Mouse (Mus musculus) layer of hippocampus, postnatal 36 days (tissue): ENCODE results near the gene Gsg1. TPM values are rescaled to one million over a fixed set of nuclear protein-coding genes. Genes with fewer than 3 reads are reported as not detected.

Experiments used
- DNase-seq, 2 experiments: peaks; one replicate each; pipeline ENCODE4 v3.0.0; 2022
- total RNA-seq, 2 experiments: library from RNA; stranded (reverse); gene quantifications; 2 replicates each; pipeline ENCODE4 v1.2.3; 2021

Gene Gsg1
- total RNA-seq, 2 experiments from 2014 or later = 0.42 TPM; not detected in 1

DNA sequence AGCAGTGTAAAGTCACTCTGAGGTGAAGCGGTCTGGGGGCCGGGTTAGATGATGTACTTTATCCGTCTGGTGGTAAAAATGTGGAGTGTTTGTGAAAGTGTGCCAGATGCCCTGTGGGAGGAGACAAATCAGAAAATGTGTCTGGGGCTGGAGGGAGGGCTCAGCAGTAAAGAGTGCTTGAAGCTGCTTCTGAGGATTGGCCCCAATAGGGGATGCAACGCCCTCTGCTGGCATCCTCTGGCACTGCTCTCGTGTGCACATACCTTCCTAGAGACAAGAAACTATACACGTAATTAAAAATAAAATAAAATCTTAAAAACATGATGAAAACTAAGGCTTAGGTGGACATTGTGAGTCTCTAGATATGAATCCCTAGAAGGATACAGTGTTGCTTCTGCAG, 6.3 kb upstream of the Gsg1 start:
- DNase-seq = no peak

DNA sequence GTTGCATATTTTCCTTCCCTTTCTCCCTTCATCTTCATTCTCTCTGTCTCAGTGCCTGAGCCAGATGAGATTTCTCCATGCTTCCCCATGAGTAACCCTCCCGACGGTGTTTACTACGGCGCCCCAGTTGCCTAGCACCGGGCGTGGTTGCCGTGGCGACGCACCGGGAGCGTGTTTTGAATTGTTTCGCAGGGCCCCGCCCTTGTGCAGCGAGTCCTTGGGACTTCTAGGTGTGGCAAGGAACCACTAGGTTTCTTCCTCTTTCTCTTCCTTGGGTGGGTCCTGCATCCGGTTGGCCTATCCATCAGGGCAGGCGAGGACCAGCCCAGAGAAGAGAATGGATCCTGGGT, 1.4 kb downstream of the Gsg1 start:
- peak; percentile 77 to 80 for DNase-seq

DNA sequence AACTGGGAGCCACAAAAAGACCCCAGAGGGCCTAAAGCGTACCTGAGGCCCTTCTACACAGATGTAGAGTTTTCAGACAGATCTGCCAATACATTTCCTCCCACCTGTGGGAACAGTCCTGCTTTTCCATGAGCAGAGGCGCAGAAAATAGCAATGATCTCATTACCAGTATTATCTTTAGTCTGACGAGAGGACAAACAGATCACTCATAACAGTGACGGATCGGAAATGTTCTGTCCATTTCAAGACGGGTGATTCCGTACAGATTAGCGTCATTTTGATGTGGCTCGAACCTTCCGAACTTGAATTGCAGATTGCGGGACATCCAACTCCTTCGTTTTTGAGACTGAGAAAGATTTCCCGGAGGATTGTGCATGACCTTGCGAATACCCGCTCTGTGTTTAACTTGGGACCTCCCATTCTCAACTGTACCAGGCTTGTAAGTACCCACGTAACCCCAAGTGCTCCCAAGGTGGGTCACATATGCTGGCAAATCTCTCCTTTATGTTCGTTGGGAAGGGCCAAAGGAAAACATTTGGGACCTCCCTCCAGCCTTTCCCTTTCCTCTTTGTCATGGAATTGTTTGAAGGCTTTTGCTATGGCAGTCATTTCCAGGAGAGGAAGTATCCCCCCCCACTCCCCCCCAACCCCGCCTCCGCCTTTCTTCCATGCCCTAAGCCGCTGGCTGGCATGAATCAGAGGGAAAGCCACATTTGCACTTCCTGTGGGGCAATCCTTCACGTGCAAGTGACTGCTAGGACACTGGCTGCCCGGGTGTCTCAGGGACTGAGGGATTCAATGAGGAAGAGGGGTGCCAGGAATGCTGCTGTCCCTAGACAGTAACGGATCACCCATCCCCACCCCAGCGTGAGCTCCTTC, 2.1 kb downstream of the Gsg1 start:
- no peak for DNase-seq

DNA sequence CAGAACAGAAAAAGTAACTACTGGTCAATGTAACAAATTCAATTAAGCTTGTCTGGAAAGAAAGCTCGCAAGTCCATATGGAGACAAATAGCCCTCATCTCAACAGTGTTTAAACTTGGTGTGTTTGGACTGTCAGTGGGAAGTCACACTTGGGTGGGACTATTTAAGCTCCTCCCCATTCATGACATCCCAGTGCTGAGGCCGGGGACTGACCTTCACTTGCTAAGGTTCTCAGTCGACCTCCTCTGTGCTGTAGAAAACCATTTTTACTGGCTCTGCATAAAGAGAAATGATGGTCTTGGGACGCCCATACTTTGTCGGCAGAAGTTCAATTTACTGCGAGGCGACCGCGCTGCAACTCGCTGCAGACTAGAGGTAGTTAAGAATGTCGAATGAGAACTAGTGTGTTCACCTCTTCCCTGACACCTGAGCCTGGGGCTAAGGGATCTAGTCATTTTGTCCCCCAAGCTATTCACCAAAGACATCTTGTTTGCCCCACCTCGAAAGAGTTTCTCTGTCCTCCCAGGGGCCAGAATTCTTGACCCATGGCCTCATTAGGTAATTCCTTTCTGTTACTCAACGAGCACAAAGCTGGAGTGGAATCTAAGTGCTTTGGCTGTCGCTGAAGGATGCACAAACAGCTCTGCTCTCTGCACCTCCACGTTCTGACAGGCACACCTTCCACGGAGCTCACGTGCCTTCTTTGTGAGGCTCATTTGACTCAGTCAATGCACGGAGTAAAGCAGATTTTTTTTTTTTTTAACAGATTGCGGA, 3.0 kb downstream of the Gsg1 start:
- no peak for DNase-seq

DNA sequence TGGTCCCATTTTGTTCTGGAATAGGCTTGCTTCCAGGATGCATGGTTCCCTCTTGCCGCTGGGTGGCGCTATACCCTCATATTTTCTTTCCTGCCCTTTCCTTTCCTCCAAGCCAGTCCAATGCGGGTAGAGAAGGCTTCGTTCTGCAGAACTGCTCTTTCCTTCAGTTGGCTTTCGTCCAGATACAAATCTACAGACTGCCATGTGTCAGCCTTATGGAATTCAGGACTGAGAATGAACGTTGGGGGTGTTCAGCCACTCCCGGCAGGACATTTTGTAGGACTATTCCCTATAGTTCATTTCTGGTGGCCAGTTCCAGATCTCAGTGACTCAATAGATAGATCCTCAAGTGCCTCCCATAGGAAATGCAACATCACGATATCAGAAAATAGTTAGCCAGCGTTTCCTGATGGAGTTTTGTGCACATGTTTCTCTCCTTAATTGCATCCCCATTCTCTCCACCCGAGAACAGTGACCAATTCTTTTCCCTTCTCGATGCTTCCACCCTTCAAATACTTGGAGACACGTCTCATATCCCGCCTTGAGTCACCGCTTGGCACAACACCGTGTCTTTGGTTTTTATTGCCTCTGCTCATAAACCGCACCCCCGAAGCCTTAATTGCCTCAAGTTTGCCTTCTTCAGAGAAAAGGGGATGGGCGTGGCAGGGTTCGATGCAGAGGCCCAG, 4.2 kb downstream of the Gsg1 start:
- DNase-seq = peak; percentile 56 to 69

DNA sequence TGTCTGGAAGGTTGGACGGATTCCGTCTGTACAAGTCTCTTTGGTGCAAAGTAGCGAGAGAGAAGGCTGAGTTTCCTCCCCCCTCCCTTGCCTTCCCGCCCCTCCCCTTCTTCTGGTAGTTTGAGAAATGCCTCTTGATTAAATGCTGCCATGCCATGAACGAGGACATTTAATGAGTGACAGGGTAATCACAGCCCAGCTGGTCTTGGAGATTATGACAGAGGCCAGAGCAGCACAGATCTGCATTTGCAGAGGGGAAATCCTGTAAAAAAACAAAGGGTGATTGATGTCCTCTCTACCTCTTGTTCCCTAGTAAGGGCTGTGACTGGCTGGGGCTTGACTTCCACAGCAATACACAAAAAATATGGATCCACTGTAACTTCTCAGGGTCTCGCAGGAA, 6.3 kb downstream of the Gsg1 start:
- DNase-seq = no peak

DNA sequence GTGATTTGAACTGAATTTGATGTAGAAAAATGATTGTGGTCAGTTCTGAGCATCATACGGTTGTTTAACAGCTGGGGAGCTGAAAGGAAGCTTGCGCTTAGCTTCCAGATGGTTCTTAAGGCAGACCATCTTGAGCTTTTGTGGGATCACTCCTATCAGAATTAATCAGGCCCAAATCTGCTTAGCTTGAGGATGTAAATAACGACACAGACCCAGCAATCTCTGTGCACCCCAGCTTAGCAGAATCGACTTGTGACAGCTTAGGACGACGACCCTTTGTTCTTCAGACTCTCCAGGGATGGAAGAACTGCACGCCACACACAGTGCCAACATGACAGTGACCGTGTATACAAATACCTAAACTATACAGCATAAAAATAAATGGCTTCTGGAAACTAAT, 8.6 kb downstream of the Gsg1 start:
- DNase-seq = no peak

DNA sequence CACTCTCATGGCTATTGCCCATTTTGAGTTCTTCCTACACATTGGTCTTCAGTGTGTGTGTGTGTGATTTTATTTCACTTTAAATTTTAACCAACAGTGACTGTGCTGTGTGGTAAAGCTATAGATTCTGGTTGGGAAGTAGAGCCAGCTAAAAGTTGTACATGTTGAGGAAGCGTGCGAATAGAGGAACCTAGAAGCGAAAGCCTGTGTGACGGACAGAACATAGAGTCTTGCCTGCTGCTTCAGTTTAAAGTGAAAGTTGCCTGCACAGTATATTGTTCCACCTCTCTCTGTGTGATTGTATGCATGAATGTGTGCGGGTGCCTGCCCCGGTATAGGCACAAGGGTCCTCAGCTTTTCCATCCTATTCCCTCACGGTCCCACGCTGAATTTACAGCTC, 13.8 kb downstream of the Gsg1 start:
- DNase-seq = no peak

DNA sequence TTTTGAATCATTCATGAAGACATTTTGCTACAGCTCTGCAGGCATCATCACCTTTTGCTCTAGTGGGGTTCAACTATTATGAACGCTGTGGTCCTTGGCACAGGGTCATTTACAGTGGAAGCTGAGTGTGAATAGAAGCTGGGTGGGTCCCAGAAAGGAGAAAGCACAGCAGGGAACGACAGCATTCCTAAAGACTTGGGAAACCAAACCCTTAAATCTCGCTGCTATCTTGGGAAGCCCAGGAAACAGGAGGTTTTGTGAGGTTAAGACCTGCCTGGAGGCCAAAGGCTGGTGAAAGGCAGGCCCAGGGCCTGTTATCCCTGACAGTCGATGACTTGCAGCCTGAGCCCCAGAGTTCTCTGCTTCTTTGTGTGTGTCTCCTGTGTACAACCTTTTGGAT, 15.9 kb downstream of the Gsg1 start:
- DNase-seq = no peak

DNA sequence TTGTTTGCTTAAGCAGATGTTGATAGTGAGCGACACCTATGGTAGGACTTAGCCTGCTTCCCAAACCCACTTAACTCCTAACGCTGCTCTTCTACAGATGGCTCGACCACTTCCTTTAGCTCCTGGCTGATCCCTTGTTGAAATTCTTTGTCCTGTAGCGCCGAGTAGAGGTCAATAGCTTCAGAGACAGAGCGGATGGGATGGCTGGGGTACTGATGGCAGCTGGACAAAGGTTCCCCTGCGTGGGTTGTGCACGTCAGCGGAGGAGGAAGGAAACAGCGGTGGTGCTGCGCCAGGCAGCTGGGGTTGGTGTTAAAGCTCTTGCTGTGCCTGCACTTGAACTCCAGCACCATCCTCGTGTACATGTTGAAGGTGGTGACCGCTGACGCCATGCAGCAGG, 16.8 kb downstream of the Gsg1 start:
- no peak for DNase-seq

DNA sequence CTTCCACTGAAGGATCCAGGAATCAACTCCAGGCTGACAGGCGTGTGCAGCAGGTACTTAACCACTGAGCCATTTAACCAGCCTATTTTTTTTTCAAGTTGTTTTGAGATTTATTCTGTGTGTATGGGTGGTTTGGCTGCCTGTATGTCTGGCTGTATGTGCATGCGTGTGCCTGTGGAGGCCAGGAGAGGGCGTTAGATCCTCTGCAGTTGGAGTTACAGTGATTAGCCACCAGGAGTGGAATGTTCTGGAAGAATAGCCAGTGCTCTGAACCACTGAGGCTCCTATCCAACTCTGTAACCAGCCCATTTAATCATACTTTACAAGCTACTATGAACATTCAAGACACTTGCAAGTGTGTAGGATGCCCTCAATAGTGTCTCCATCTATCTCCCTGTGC, 17.6 kb downstream of the Gsg1 start:
- no peak for DNase-seq

DNA sequence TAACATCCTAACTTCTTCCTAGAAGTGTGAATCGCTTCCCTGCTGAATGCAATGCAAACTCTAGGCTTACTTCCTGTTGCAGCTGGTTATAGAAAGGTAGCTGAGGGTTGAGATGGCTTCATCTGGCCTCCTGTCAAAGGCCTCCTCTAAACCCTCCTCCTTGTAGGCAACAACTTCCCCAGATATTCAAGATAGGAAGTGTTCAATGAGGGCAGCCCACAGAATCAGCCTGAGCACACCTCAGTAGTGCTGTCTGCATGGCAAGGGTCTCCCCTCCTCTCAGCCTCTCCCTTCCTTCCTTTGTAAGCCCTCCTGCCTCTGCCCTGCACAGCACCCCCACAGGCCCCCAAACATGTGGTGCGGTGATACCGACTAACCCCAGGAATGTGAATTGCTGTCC, 18.4 kb downstream of the Gsg1 start:
- no peak for DNase-seq

DNA sequence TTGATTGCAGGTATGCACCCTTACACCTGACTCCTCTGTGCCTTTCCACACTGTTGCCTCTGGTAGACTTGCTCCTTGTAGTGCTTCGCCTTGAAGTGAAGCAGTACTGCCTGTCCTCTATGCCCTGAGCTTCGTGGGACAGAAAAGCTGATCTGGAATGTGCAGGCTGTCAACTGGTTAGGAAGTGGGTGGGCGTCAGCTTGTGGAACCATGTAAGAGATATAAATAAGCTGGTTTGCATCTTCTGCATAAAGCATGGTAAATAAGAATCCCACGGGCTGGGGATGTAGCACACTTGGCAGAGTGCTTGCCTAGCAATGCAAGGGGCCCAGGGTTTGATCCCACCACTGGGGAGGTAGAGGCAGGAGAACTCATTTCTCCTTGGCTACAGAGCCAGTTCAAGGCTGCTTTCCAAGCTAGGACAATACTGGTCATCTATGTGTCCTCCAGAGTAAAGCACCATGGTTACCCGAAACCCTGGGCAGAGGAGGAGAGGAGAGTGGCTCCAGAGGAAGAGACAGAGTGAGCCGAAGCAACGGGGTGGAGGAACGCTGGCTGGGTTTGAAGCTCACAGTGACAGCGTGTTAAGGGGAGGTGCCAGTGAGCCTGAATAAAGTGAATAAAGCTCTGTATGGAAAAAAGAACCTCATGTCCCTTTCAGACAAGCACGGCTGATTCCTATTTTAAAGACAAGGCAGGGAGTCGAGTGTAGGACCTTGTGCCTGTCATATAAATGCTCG, 21.5 kb downstream of the Gsg1 start:
- DNase-seq = no peak

DNA sequence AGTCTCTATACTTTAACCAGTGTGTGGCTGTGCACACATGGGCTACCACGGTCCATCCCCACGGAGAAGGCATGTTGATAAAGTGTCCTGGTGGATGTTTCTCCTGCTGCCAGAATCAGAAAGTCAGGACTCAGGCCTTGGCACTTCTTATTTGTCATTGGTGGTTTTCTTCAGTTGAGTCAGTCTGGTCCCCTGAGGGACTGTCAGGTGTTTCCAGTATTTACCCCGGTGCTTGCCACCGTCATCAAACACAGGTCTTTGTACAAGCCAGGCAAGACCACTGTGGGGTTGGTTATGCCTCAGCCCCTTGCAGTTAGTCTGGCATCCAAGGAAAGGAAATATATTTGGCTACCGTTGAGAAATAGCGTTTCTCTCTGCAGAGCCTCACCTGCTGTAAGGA, 23.6 kb downstream of the Gsg1 start:
- DNase-seq = no peak

DNA sequence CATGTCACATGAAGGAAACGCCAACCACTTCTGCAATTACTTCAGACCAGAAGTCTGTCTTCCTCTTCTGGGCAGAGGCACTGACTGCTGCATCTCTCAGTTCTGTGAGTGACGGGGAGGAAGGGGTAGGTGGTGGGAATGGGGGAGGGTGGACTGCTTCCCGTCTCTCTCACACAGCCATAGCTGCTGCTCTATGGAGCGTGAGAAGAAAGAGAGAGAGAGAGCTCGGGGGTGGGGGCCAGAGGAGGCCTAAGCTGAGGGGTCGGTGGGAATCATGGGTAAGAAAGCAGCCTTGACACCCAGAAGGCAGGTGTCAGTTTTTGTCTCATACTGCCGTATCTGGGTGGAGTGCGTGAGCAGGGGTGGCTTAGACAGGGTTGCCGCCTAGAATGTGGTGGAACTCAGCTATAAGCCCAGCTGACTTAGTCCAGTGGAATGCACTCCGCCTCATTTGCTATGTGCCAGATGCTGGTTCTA, 25.6 kb downstream of the Gsg1 start:
- DNase-seq = no peak

DNA sequence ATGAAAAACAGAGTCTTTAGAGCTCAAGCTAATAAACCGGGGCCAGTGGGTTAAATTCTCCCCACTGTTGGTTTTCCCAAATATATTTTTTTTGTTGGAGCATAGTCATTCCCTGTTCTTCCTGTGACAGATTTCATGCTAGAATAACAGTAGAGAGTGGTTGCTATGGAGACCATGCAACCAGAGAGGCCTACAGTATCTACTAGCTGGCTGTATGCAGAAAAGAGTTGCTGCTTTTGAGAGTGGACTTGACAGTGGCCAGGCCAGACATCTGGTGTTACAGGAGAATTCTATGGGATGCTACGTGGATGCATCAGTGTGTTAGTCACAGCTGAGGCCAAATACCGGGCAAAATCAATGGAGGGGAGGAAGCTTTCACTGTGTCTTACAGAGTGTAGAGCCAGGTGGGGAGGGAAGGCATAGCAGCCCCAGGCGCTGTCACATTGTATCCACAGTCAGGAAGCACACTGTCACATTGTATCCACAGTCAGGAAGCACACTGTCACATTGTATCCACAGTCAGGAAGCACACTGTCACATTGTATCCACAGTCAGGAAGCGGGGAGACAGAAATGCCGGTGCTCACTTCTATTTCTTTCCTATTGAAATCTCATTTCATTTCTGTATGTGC, 30.2 kb downstream of the Gsg1 start:
- no peak for DNase-seq

DNA sequence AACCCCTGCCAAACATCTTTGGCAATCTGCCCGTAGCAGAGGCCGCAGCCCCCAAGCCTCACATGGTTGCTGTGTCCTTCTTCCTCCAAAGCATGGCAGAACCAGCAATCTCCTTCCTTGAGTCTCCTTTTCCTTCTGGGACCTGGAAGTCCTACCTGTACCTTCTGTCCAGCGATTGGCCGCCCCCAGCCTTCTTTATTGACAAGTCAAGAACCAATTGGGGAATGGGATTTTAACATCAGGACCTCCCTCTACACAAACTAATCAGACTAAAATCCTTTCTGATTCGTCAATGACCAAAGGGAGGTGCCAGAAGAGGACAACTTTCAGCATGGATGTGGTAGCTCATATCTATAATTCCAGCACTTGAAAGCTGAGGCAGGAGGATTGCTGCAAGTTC, 34.2 kb downstream of the Gsg1 start:
- no peak for DNase-seq

DNA sequence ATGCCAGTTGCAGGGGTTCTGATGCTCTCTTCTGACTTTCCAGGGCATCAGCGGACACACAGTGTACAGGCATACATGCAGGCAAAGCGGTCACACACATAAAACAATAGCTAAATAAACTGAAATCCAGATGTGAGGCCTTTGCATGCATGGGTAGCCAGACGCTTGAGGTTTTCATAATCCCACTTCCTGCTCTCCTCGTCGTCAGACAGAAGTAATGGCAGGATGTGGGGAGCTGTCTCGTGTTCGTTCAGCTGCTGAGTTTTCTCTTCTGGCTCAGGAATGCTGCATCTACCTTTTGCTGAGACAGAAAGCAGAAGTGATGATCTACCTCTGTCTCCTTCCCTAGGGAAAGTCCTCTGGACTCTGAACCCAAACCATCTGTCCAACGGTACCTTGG, 35.8 kb downstream of the Gsg1 start:
- DNase-seq = no peak

DNA sequence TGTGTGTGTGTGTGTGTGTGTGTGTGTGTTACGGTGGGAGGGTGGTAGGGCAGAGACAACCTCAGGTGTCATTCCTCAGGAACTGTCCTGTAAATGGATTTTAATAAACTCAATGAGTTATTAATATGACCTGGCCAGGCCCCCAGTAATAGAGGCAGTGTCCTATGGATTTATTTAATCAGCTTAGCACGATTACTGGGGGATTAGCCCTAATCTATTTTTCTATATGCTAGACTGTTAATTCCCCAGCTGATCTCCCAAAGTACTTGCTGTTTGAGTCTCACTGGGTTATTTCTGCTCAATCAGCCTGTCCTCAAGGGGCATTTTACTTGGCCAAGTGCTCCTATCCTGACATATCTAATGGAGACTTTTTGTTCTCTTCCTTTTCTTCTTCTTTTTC, 41.5 kb downstream of the Gsg1 start:
- DNase-seq = no peak

DNA sequence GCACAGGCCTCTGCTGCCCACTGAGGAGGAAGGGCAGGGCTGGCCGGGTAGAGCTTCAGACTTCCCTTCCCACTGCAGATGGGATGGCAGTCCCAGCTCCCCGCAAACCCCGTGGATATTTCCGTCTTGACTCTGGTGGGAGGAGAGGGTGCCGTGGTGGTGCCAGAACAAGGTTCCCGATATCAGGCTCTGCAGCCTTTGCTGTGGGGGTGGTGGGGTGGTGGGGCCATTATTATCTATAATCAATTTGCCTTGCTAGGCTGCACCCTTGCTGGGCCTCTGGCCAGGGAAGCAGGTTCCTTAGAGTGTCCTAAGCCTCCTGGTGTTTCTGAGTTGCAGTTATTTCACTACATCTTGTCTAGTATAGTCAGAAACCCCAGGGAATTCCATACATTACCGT, 43.0 kb downstream of the Gsg1 start:
- no peak for DNase-seq

DNA sequence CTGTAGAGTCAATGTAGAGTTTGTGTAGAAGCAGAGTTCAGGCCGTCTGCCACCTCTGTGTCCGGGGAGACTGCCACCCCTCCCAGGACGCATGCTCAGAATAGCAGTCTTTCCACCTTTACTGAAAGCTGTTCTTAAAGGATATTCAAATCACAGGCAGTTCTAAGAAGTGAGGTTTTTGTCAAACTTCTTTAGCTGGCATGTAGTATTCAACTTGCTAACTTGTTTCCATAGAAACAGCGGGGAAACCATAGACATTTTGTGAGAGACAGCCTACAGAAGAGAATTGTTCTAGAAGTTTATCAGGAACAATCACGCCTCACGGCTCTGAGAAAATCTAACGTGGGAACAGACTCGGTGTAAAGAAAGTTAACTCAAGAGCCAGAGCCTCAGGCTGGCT, 47.2 kb downstream of the Gsg1 start:
- no peak for DNase-seq

DNA sequence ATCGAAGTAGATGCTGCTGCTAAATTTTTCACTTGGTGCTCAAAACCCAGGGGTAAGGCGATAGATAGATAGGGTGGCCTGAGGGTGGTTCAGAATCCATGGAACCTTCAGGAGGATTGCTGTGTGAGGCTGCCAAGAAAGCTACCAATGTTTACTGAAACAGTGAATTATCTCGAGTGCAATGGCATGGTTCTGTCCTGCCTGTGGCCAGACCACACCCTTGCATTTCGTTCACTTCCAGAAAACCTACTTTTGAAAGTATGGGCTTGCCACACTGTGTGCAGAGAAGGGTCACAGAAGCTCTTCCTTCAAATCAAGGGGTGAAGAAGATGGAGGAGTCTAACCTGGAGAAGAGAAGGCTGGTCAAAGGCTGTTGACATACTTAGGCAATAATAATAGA, 48.3 kb downstream of the Gsg1 start:
- DNase-seq = no peak
